Mouse (Mus musculus) liver, postnatal 0 days (tissue): ENCODE measurements around the gene Dhrs3.

ENCODE experiments used
- CTCF ChIP-seq: sonication (generic); IDR thresholded peaks from 2 replicates; pipeline ENCODE4 v1.5.1; 2016; ENCODE audit warnings: antibody characterized with exemption, low read depth
- EP300 ChIP-seq: IDR thresholded peaks from 2 replicates; pipeline ENCODE4 v1.6.1; 2016; ENCODE audit warnings: antibody characterized with exemption, low read depth, mild to moderate bottlenecking

DNA sequence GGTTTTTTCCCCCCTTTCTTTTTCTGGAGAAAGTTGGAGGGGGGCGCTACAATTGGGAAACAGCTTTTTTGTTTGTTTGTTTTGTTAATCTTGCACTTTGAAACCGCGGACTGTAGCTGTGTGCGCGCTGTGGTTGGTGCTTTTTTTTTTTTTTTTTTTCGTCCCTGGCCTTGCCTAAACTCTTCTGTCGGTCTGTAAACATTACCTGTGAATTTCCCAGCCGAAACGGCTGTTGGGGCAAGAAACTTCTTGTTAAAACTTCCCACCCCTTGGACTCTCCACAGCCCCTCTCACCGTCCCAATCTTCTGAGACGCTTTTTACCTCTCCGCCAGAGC lies 278 bp downstream of the Dhrs3 start:
- no peak for TF ChIP-seq CTCF
- no peak; the same call in 1 of the 2 replicates for TF ChIP-seq EP300
